Mouse (Mus musculus) myocyte (in vitro differentiated cells): ENCODE results near the gene Ldlrad3. TPM values are rescaled to one million over a fixed set of nuclear protein-coding genes. Genes with fewer than 3 reads are reported as not detected.
A peak's percentile ranks its signal among the peaks of the same experiment; 100 is the strongest.

Source experiments
- H3K27me3 ChIP-seq: one replicate; pipeline ENCODE4 v1.6.1; 2011; ENCODE audit not compliant: control insufficient read depth, insufficient read depth, insufficient read length
- H3K36me3 ChIP-seq: one replicate; pipeline ENCODE4 v1.6.1; 2011; ENCODE audit not compliant: control insufficient read depth, insufficient read depth
- H3K4me2 ChIP-seq: one replicate; pipeline ENCODE4 v1.6.1; 2011; ENCODE audit warnings: low read depth, control low read depth
- H3K4me3 ChIP-seq: one replicate; pipeline ENCODE4 v1.5.1; 2011; ENCODE audit warnings: mild to moderate bottlenecking, control low read depth, moderate library complexity
- H3K79me2 ChIP-seq: one replicate; pipeline ENCODE4 v1.6.1; 2011; ENCODE audit not compliant: control insufficient read depth, insufficient read depth
- H3ac ChIP-seq: one replicate; pipeline ENCODE4 v1.6.1; 2011; ENCODE audit not compliant: control insufficient read depth, insufficient read length
- CEBPB ChIP-seq: IDR thresholded peaks from 2 replicates; pipeline ENCODE4 v1.6.1; 2011; ENCODE audit warnings: mild to moderate bottlenecking, moderate library complexity; ENCODE audit not compliant: poor library complexity, insufficient read depth, severe bottlenecking
- E2F4 ChIP-seq: IDR thresholded peaks from one replicate; pipeline ENCODE4 v1.6.1; 2011; ENCODE audit warnings: mild to moderate bottlenecking, control low read depth, moderate library complexity; ENCODE audit not compliant: insufficient read depth
- MAX ChIP-seq: IDR thresholded peaks from one replicate; pipeline ENCODE4 v1.6.1; 2011; ENCODE audit warnings: low read depth, mild to moderate bottlenecking, control low read depth
- MYOD1 ChIP-seq, 3 experiments: IDR thresholded peaks; one replicate each; pipeline ENCODE4 v1.6.1; 2011; ENCODE audit warnings: control low read depth in 2 of 3, low read depth in 2 of 3, mild to moderate bottlenecking in 2 of 3, moderate library complexity in 1 of 3; ENCODE audit not compliant: insufficient read length in 2 of 3, control insufficient read depth in 1 of 3
- MYOG ChIP-seq, 3 experiments: IDR thresholded peaks; one replicate each; pipeline ENCODE4 v1.6.1; 2011; ENCODE audit warnings: control low read depth in 2 of 3, low read depth in 2 of 3, mild to moderate bottlenecking in 2 of 3; ENCODE audit not compliant: insufficient read length in 2 of 3, control insufficient read depth in 1 of 3, insufficient read depth in 1 of 3
- POLR2A ChIP-seq: IDR thresholded peaks from one replicate; pipeline ENCODE4 v1.6.1; 2011; ENCODE audit warnings: low read depth, mild to moderate bottlenecking, control low read depth, moderate library complexity; ENCODE audit not compliant: insufficient read length
- POLR2AphosphoS2 ChIP-seq: IDR thresholded peaks from one replicate; pipeline ENCODE4 v1.6.1; 2011; ENCODE audit warnings: low read depth, control low read depth; ENCODE audit not compliant: insufficient read length
- REST ChIP-seq: IDR thresholded peaks from one replicate; pipeline ENCODE4 v1.6.1; 2011; ENCODE audit warnings: mild to moderate bottlenecking, control low read depth, moderate library complexity; ENCODE audit not compliant: insufficient read depth, insufficient read length
- SRF ChIP-seq: IDR thresholded peaks from one replicate; pipeline ENCODE4 v1.6.1; 2011; ENCODE audit warnings: low read depth; ENCODE audit not compliant: control insufficient read depth, insufficient read length
- TCF12 ChIP-seq: IDR thresholded peaks from one replicate; pipeline ENCODE4 v1.6.1; 2011; ENCODE audit warnings: mild to moderate bottlenecking, control low read depth; ENCODE audit not compliant: poor library complexity, insufficient read depth, severe bottlenecking
- TCF3 ChIP-seq: IDR thresholded peaks from one replicate; pipeline ENCODE4 v1.6.1; 2011; ENCODE audit warnings: low read depth, control low read depth; ENCODE audit not compliant: insufficient read length
- USF1 ChIP-seq: IDR thresholded peaks from one replicate; pipeline ENCODE4 v1.6.1; 2011; ENCODE audit warnings: low read depth, mild to moderate bottlenecking, control low read depth, moderate library complexity
- polyA plus RNA-seq: library from polyadenylated mRNA; unstranded; fragments of >200 nt; fragmentation: generic; extraction: Trizol; gene quantifications from one replicate; pipeline ENCODE4 v1.2.1, GENCODE M21; 2012; ENCODE audit warnings: missing spikeins

Ldlrad3 gene
- polyA plus RNA-seq, 1 experiment = 32.1 TPM

GRCm38 (mm10) chr2:102128500-102129030, 57.6 kb downstream of the Ldlrad3 start:
- no peak overlapping the region for H3K4me2 ChIP-seq
- no peak overlapping the region for H3ac ChIP-seq
- peaks cover 83% of the 10 kb centered on the region for H3K79me2 ChIP-seq
- no peak overlapping the region for H3K4me3 ChIP-seq
- TF ChIP-seq POLR2AphosphoS2 (no peak), CEBPB (no peak), E2F4 (no peak), SRF (no peak)
- no peaks in the 10 kb centered on the region for H3K36me3 ChIP-seq
- H3K27me3 ChIP-seq = no peaks in the 10 kb centered on the region

DNA sequence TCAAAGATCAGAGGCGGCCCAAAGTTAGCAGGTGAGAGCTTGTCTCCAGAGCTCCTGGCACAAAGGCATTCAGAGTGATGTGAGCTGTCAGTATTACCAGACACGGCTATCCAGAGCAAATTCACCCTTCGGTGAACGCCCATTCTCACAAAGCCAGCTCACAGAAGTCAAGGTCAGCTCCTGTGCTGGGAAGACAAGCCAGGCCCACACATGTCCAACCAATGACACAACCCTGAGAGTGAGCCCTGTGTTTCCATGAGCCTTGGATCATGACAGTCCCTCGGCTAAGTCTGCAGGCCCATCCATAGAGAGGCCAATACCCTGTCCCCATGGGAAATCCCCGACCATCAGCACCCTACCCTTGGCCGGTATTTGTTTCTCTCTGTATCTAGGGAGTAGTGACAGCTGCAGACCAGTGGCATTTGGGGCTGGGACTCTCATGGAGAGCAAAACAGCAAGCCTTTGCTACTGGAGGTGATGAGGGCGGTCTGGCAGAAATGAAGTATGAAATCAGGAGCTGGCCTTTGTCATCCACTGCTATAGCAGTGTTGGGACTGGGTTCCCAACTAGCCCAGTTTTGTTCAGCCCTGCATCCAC, 58.3 kb downstream of the Ldlrad3 start:
- H3K4me2 ChIP-seq = no peak overlapping the region
- peaks cover 83% of the 10 kb centered on the region for H3K79me2 ChIP-seq
- H3K4me3 ChIP-seq = no peak overlapping the region
- TF ChIP-seq TCF12 (peak; percentile 58), MYOG (IDR thresholded peaks at IDR 0.05; ENCODE audit: control insufficient read depth in 1 of 3, insufficient read depth in 1 of 3, insufficient read length in 2 of 3, low read depth in 2 of 3) (peak in 2 of 3 experiments; percentile 54 to 80), MYOD1 (IDR thresholded peaks at IDR 0.05; ENCODE audit: control insufficient read depth in 1 of 3, insufficient read length in 2 of 3, low read depth in 2 of 3) (peak; percentile 30 to 76 (median 44)), SRF (no peak)
- no peak overlapping the region for H3ac ChIP-seq
- no peaks in the 10 kb centered on the region for H3K27me3 ChIP-seq
- no peaks in the 10 kb centered on the region for H3K36me3 ChIP-seq

DNA sequence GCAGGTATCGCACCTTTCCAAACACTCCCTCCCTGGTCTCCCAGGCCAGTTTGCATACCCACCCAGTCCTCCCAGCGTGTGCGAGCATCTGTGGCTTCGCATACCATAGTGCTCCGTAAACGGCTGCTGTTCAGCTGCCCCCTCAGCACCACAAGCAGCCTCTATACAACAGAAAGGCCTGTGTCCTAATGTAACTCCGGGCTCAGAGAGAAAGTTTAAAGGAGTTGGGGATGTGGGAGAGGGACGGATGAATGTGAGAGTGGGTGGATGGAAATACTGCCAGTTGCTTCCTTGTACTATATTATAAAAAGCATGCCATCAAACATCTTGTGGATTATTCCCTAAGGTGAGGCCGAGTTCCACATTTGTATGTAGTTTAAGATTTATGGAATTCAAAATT, 59.0 kb downstream of the Ldlrad3 start:
- H3K4me3 ChIP-seq = no peak overlapping the region
- H3K79me2 ChIP-seq = peaks cover 77% of the 10 kb centered on the region
- no peaks in the 10 kb centered on the region for H3K36me3 ChIP-seq
- no peak overlapping the region for H3K4me2 ChIP-seq
- no peak for TF ChIP-seq TCF3
- no peak for TF ChIP-seq TCF12
- TF ChIP-seq MYOG (IDR thresholded peaks at IDR 0.05; ENCODE audit: control insufficient read depth in 1 of 3, insufficient read depth in 1 of 3, insufficient read length in 2 of 3, low read depth in 2 of 3) = no peak
- no peak for TF ChIP-seq SRF
- no peak for TF ChIP-seq E2F4
- no peak for TF ChIP-seq USF1
- no peak for TF ChIP-seq REST
- no peak for TF ChIP-seq CEBPB
- no peak for TF ChIP-seq MYOD1 (IDR thresholded peaks at IDR 0.05; ENCODE audit: control insufficient read depth in 1 of 3, insufficient read length in 2 of 3, low read depth in 2 of 3)
- no peak for TF ChIP-seq POLR2AphosphoS2
- TF ChIP-seq POLR2A = no peak
- TF ChIP-seq MAX = no peak
- no peak overlapping the region for H3ac ChIP-seq
- no peaks in the 10 kb centered on the region for H3K27me3 ChIP-seq

- peaks cover 76% of the 10 kb centered on the region for H3K79me2 ChIP-seq
- H3K36me3 ChIP-seq = no peaks in the 10 kb centered on the region
- H3ac ChIP-seq = no peak overlapping the region
- TF ChIP-seq E2F4 (no peak), MYOG (IDR thresholded peaks at IDR 0.05; ENCODE audit: control insufficient read depth in 1 of 3, insufficient read depth in 1 of 3, insufficient read length in 2 of 3, low read depth in 2 of 3) (no peak), REST (no peak), TCF12 (no peak), POLR2A (no peak)
- H3K4me3 ChIP-seq = no peak overlapping the region
- no peak overlapping the region for H3K4me2 ChIP-seq
- no peaks in the 10 kb centered on the region for H3K27me3 ChIP-seq
These were observed 60.1 kb downstream of the Ldlrad3 start for GRCm38 (mm10) chr2:102126076-102126475.

DNA sequence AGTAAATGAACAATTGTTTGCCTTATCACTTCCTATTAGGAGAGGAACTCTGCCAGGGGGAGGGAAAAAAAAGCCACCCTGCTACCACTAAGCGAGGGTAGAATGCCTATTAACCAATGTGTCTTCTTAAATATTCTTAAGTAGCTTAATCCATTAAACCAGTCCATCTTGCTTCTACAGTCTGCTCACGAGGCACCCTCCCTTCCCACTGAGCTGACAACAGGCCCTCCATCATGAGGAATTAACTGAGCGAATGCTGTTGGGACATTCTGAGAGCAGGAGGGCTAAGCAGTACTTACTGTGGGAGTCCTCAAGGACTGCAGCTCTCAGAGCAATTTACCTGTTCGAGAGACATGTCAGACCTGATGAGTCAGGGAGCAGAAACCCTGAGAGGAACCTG, 61.1 kb downstream of the Ldlrad3 start:
- Histone ChIP-seq H3K4me2 (no peak overlapping the region), H3ac (no peak overlapping the region), H3K27me3 (no peaks in the 10 kb centered on the region), H3K79me2 (peaks cover 79% of the 10 kb centered on the region), H3K36me3 (no peaks in the 10 kb centered on the region), H3K4me3 (no peak overlapping the region)
- TF ChIP-seq MYOD1 (IDR thresholded peaks at IDR 0.05; ENCODE audit: control insufficient read depth in 1 of 3, insufficient read length in 2 of 3, low read depth in 2 of 3) (no peak), USF1 (no peak), SRF (no peak), POLR2AphosphoS2 (no peak), POLR2A (no peak), MYOG (IDR thresholded peaks at IDR 0.05; ENCODE audit: control insufficient read depth in 1 of 3, insufficient read depth in 1 of 3, insufficient read length in 2 of 3, low read depth in 2 of 3) (no peak), TCF3 (no peak), E2F4 (no peak), CEBPB (no peak), MAX (no peak), TCF12 (no peak)
